Mouse (Mus musculus) lung, adult 2 months (tissue): Measurements from ENCODE around the gene Olfr669. TPM values are rescaled to one million over a fixed set of nuclear protein-coding genes. Genes with fewer than 3 reads are reported as not detected.
"Not testable (repeated sequence)": the region's sequence is repeated elsewhere in the genome, so short reads cannot be mapped to it uniquely, and the experiment has no call there.

Experiments
- DNase-seq: peaks from one replicate; pipeline ENCODE4 v3.0.0; 2022
- H3K4me1 ChIP-seq: fragments of 200-500 bp; 2 replicates; pipeline ENCODE4 v1.6.1; 2011; ENCODE audit warnings: low read length; ENCODE audit not compliant: control insufficient read depth, insufficient read depth
- H3K4me3 ChIP-seq: fragments of 200-500 bp; replicated peaks from 2 replicates; pipeline ENCODE3; 2011; ENCODE audit warnings: low read depth, mild to moderate bottlenecking, control low read depth, low read length; ENCODE audit errors: extremely low read depth
- CTCF ChIP-seq: fragments of 200-500 bp; IDR thresholded peaks from 2 replicates; pipeline ENCODE4 v1.5.1; 2011; ENCODE audit warnings: mild to moderate bottlenecking, low read length, control low read depth; ENCODE audit not compliant: insufficient read depth
- POLR2A ChIP-seq: fragments of 200-500 bp; IDR thresholded peaks from 2 replicates; pipeline ENCODE4 v1.6.1; 2011; ENCODE audit warnings: low read depth, mild to moderate bottlenecking, control low read depth, low read length, borderline replicate concordance; ENCODE audit errors: extremely low read depth
- WGBS: fragments of 180-500 bp; shearing (Covaris S2); methylation state at CpG from one replicate; pipeline ENCODE4 v1.1.7; 2018; 5-methylcytosine and 5-hydroxymethylcytosine counted together
- polyA plus RNA-seq: library from polyadenylated mRNA; depleted of rRNA; stranded (reverse); fragments of >200 nt; gene quantifications from 2 replicates; pipeline ENCODE4 v1.2.3, GENCODE M21; 2012; rRNA removed

The Olfr669 gene
- not detected in 2 replicates for polyA plus RNA-seq

DNA sequence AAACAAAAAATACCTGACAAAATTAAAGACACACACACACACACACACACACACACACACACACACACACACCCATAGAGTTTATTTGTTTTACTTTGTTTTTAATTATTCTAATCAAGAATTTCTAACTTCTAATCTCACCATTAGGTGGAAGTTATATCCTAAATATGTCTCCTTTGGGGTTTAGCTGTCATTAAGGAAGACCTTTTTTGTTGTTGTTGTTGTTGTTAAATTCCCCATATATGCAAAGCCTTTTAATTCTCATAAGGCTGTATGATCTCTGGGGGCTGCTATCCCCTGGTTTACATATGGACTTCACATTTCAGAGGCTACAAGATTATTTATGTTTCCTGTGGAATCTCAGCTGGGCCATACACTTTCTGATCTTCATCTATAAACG lies at the start of gene Olfr669:
Olfr669 (plus strand) TSS at position 301 of the 400 bp plus-strand sequence.
- no peak for DNase-seq
- TF ChIP-seq POLR2A = no peak
- TF ChIP-seq CTCF = no peak
- WGBS = 72% methylated on average over 1 of the region's 1 CpGs
- Histone ChIP-seq H3K4me3 (no peak within 1 kb of the TSS), H3K4me1 (no peaks in the 10 kb centered on the region)

DNA sequence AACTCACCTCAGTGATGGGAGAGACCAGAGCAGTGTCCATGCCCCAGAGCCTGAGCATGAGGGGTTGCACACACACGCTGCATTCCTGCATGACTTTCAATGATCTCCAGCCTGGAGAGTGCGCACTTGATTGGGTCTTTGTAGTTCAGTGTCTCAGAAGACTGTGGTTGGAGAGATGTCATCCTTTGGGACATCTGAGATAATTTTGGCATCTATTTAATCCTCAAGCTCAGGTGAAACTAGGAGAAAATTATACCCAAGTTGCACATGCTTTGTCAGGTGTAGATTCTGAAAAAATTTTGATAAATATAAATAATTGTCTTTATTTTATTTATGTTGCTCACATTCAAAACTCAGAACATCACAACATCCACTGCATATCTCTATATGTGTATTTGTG lies 38.2 kb upstream of the Olfr669 start, which contains the start of gene Olfr666:
Olfr666 (minus strand) TSS at position 101 of the 400 bp plus-strand sequence.
- 78% methylated on average over 2 of the region's 2 CpGs for WGBS
- Histone ChIP-seq H3K4me3 (no peak within 1 kb of the TSS), H3K4me1 (no peaks in the 10 kb centered on the region)
- no peak for DNase-seq
- TF ChIP-seq CTCF (no peak), POLR2A (no peak)

DNA sequence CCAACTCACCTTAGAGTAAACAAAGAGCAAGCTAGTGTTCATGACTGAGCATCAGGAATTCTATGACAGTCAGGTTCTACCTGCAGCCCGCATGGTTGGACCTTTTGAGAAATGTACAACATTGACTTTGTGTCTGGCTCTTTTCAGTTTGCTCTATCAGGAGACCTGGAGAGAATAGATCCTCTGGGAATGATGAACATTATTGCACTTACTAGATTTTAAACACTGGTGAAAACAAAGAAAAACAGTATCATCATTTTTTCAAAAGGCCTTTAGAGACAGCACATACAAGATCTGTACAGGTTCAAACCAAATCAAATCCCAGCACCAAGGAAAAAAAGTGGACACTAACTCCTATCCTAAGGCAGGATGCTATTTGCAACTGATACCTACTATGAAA lies 12.7 kb upstream of the Olfr669 start, which contains the start of gene Olfr667:
Olfr667 (minus strand) TSS at position 101 of the 400 bp plus-strand sequence.
- no peaks in the 10 kb centered on the region for H3K4me1 ChIP-seq
- no peak within 1 kb of the TSS for H3K4me3 ChIP-seq
- DNase-seq = no peak
- TF ChIP-seq POLR2A (no peak), CTCF (no peak)
- WGBS = 82% methylated on average over 1 of the region's 1 CpGs

DNA sequence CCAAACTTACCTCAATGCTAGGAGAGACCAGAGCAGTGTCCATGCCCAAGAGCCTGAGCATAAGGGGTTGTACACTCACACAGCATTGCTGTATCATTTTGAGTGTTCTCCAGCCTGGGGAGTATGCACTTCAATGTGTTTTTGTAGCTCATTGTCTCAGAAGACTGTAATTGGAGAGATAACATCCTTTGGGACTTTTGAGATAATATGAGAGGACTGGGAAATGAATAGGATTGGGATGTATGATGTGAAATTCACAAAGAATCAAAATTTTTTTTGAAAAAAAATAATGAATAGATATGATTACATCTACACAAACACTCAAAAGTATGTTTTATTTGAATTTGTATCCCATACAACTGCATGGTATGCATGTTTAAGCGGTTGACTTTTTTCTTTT lies 6.1 kb upstream of the Olfr669 start, which contains the start of gene Olfr668:
Olfr668 (minus strand) TSS at position 101 of the 400 bp plus-strand sequence.
- WGBS = 60% methylated on average over 1 of the region's 1 CpGs
- no peak for DNase-seq
- H3K4me1 ChIP-seq = no peaks in the 10 kb centered on the region
- TF ChIP-seq POLR2A (no peak), CTCF (no peak)
- no peak within 1 kb of the TSS for H3K4me3 ChIP-seq

DNA sequence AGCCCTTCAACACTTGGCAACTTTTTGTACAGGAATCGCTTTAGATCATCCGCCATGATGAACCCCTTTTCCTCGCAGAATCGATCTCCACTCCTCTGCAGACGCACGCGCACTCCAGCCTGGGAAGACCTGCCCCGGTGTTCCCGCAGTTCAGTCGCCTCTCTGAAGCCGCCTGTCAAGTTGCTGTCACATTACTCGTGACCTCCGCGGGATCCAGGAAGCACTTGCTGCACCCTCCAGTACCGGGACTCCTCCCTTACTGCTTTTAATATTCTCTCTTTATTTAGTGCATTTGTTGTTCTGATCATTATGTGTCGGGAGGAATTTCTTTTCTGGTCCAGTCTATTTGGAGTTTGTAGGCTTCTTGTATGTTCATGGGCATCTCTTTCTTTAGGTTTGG lies 16.2 kb downstream of the Olfr669 start:
- not testable (repeated sequence) for H3K4me1 ChIP-seq, H3K4me3 ChIP-seq, DNase-seq
- WGBS = 91% methylated on average over 16 of the region's 16 CpGs

DNA sequence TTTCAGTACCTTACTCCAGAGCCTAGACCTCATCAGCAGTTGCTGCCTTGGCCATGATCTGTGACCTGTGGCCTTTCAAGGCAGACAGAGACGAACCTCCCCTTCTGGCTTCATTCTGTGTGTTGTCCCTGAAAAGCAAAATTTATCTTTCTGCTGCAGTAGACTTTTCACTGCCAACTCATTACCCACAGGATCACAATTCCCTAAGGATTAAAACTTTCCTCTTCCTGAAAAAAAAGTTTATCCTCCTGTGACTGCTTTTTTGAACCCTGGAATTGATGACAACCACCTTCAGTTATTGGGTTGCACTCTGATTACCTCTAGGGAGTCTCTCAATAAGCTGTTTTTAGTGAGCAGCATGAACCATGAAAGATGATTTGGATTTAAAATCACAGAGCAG lies 28.5 kb downstream of the Olfr669 start, which contains the start of gene Olfr670:
Olfr670 (minus strand) TSS at position 101 of the 400 bp plus-strand sequence.
- H3K4me1 ChIP-seq = no peaks in the 10 kb centered on the region
- DNase-seq = no peak
- 35% methylated on average over 1 of the region's 1 CpGs for WGBS
- TF ChIP-seq POLR2A = no peak
- no peak for TF ChIP-seq CTCF
- H3K4me3 ChIP-seq = no peak within 1 kb of the TSS

DNA sequence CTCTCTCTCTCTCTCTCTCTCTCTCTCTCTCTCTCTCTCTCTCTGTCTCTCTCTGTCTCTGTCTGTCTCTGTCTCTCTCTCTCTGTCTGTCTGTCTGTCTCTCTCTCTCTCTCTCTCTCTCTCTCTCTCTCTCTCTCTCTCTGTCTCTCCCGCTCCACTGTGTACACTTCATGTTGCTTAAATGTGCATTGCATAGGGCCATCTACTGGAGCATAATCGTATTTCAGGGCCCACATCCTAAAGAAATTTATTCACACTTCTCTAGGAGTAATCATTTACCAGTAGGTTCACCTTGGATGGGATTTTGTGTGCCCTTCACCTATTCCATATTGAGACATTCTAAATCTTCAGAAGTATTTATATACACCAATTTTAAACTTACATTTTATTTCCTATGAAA lies 38.5 kb downstream of the Olfr669 start:
- WGBS = 53% methylated on average over 2 of the region's 2 CpGs
- DNase-seq, H3K4me3 ChIP-seq, H3K4me1 ChIP-seq: not testable (repeated sequence)

DNA sequence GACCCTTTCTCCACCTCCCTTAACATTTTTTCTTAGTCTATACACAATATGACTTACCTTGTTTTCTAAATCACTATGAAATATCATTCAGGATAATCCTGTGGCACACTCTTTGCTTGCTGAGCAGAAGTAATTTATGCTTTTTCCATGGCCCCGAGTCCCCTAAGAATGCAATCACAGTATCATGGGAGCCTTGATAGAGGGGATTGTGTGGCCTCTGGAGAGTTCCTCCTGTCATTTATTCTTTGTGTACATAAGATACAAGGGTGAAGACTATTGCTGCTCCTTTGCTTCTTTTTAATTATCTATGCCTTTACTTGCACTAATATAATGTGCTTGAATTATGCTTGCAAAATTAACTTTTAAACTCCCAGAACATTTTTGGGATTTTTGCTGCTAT lies 45.0 kb downstream of the Olfr669 start, which contains the start of gene Olfr671:
Olfr671 (minus strand) TSS at position 101 of the 400 bp plus-strand sequence.
- TF ChIP-seq POLR2A (no peak), CTCF (no peak)
- WGBS = 66% methylated on average over 1 of the region's 1 CpGs
- Histone ChIP-seq H3K4me3 (no peak within 1 kb of the TSS), H3K4me1 (no peaks in the 10 kb centered on the region)
- DNase-seq = no peak

Other genes starting within 250 kb of the Olfr669 start
- gene Olfr661, start 247.7 kb upstream of the Olfr669 start, polyA plus RNA-seq = not detected in 2 replicates
- not detected in 2 replicates for gene Usp17le, start 156.8 kb upstream of the Olfr669 start, polyA plus RNA-seq
- not detected in 2 replicates for gene Usp17lb, start 91.6 kb upstream of the Olfr669 start, polyA plus RNA-seq
- gene Usp17la, start 77.2 kb upstream of the Olfr669 start, polyA plus RNA-seq = not detected in 2 replicates
- not detected in 2 replicates for gene Olfr665, start 56.2 kb upstream of the Olfr669 start, polyA plus RNA-seq
- gene Olfr666, start 38.3 kb upstream of the Olfr669 start, polyA plus RNA-seq = not detected in 2 replicates
- not detected in 2 replicates for gene Olfr667, start 12.8 kb upstream of the Olfr669 start, polyA plus RNA-seq
- not detected in 2 replicates for gene Olfr668, start 6.2 kb upstream of the Olfr669 start, polyA plus RNA-seq
- gene Olfr670, start 28.4 kb downstream of the Olfr669 start, polyA plus RNA-seq = not detected in 2 replicates
- not detected in 2 replicates for gene Olfr671, start 44.9 kb downstream of the Olfr669 start, polyA plus RNA-seq
- gene Olfr672, start 67.8 kb downstream of the Olfr669 start, polyA plus RNA-seq = not detected in 2 replicates
- gene Olfr675, start 94.2 kb downstream of the Olfr669 start, polyA plus RNA-seq = not detected in 2 replicates
- gene Olfr676, start 98.5 kb downstream of the Olfr669 start, polyA plus RNA-seq = not detected in 2 replicates
- not detected in 2 replicates for gene Olfr677, start 117.1 kb downstream of the Olfr669 start, polyA plus RNA-seq
- gene Olfr678, start 130.2 kb downstream of the Olfr669 start, polyA plus RNA-seq = not detected in 2 replicates
- not detected in 2 replicates for gene Olfr679, start 147.0 kb downstream of the Olfr669 start, polyA plus RNA-seq
- gene Olfr680-ps1, start 158.6 kb downstream of the Olfr669 start, polyA plus RNA-seq = not detected in 2 replicates
- gene Olfr681, start 182.6 kb downstream of the Olfr669 start, polyA plus RNA-seq = not detected in 2 replicates
- gene Olfr683, start 212.8 kb downstream of the Olfr669 start, polyA plus RNA-seq = not detected in 2 replicates
- gene Olfr684, start 229.4 kb downstream of the Olfr669 start, polyA plus RNA-seq = not detected in 2 replicates